Mouse (Mus musculus): Measurements from ENCODE around the gene Sept14. TPM values are rescaled to one million over a fixed set of nuclear protein-coding genes. Genes with fewer than 3 reads are reported as not detected.

Gene Sept14
- polyA plus RNA-seq, 1 experiment from 2014 or later: not detected

DNA sequence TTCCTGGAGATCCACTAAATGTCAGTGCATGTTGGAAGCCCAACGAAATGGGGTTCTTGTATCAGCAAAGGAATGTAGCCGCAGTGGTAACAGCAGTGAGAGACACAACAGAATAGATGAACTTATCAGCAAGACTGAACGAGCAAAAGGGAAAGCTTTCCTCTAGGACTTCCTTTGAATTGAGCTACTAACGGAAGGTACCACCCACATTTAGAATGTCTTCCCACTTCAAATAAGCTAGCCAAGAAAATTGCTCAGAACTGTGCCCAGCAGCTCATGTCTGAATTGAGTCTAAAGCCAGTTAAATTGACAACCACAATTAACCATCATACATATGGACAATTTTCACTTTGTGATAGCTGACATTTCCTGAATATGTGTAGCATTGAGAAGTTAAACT lies 40.5 kb downstream of the Sept14 start:
- Histone ChIP-seq H3K4me3 (no peak overlapping the region), H3K9ac (no peak overlapping the region), H3K9me3 (no peaks in the 10 kb centered on the region), H3K4me2 (no peak overlapping the region), H3K27me3 (no peaks in the 10 kb centered on the region), H3K4me1 (peaks cover 9% of the 10 kb centered on the region), H3K36me3 (no peaks in the 10 kb centered on the region), H3K27ac (no peak overlapping the region)
- 86% methylated on average over 4 of the region's 4 CpGs for WGBS
- ATAC-seq (ENCODE audit: insufficient number of reproducible peaks, low FRiP score, low TSS enrichment, low read depth): no peak

DNA sequence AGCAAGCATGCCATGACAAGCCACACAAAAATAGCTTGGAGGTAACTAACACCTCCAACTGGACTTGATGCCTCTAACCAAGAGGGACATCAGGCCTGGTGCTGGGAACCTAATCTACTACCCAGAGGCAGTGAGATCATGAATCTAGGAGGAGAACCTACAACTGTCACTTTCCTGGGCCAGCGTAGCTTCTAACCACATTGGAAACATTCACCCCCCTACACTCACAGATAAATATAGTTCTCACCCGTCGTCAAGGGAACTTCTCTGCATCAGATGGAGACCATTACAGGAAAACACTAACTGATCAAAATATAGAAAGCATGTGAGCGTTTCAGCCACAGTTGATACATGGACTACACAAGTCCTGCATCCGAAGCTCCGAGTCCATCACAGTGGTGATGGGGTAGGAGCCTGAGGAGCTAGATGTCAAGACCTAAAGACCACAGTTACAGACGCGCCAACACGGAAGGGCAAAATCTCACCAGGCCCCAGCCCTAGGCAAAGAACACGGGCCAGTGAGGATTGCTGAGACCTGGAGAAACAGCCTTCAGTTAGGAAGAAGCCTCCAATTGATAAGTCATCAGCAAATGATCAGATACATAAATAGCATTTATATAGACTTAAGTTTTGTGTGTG lies 41.9 kb downstream of the Sept14 start:
- Histone ChIP-seq H3K9me3 (no peaks in the 10 kb centered on the region), H3K9ac (no peak overlapping the region), H3K4me3 (no peak overlapping the region), H3K27me3 (no peaks in the 10 kb centered on the region), H3K4me1 (peaks cover 9% of the 10 kb centered on the region), H3K36me3 (0 out of 2 replicates have a peak, but pooled peaks cover 3% of the 10 kb centered on the region), H3K4me2 (no peak overlapping the region), H3K27ac (no peak overlapping the region)
- WGBS: 91% methylated on average over 10 of the region's 10 CpGs
- ATAC-seq (ENCODE audit: insufficient number of reproducible peaks, low FRiP score, low TSS enrichment, low read depth): no peak

DNA sequence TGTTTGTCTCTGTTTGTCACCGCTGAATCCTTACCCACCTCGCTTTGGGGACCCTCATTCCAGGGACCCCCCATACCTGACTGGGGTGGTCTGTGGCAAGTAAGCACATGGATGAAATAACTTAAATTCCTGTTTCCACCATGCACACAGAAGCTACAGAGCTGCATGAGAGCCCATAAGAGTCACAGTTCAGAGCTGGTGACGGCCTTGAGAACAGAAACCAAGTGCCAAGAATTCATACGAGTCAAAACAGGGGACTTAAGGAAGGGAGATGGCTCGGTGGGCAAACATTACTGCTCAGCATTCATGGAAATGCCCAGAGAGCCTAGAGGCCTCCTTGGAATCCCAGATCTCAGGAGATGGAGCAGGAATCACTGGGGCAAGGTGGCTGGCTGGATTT lies 44.2 kb downstream of the Sept14 start:
- H3K9ac ChIP-seq: no peak overlapping the region
- no peak overlapping the region for H3K4me3 ChIP-seq
- ATAC-seq (ENCODE audit: insufficient number of reproducible peaks, low FRiP score, low TSS enrichment, low read depth): no peak
- H3K36me3 ChIP-seq: peaks cover 24% of the 10 kb centered on the region
- H3K27me3 ChIP-seq: no peaks in the 10 kb centered on the region
- H3K27ac ChIP-seq: no peak overlapping the region
- H3K9me3 ChIP-seq: no peaks in the 10 kb centered on the region
- 88% methylated on average over 5 of the region's 5 CpGs for WGBS
- H3K4me1 ChIP-seq: peaks cover 5% of the 10 kb centered on the region
- H3K4me2 ChIP-seq: no peak overlapping the region

DNA sequence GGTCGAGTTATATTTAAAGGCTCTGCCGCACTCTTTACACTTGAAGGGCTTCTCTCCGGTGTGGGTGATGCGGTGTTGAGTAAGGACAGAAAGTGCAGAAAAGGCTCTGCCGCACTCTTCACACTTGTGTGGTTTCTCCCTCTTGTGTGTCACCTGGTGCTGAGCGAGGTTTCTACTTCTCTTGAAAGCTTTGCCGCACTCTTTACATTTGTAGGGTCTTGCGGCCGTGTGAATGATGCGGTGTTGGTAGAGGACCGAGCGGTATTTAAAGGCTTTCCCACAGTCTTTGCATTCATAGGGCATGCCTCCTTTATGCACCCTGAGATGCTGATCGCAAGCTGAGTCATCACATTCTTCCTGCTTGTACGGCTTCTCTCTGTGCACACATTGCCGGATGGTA lies 50.4 kb downstream of the Sept14 start:
- Histone ChIP-seq H3K27me3 (no peaks in the 10 kb centered on the region), H3K4me1 (no peaks in the 10 kb centered on the region), H3K9me3 (no peaks in the 10 kb centered on the region), H3K27ac (no peak overlapping the region), H3K4me3 (no peak overlapping the region), H3K4me2 (no peak overlapping the region), H3K9ac (no peak overlapping the region), H3K36me3 (peaks cover 65% of the 10 kb centered on the region)
- no peak for ATAC-seq (ENCODE audit: insufficient number of reproducible peaks, low FRiP score, low TSS enrichment, low read depth)
- WGBS: 93% methylated on average over 15 of the region's 15 CpGs

DNA sequence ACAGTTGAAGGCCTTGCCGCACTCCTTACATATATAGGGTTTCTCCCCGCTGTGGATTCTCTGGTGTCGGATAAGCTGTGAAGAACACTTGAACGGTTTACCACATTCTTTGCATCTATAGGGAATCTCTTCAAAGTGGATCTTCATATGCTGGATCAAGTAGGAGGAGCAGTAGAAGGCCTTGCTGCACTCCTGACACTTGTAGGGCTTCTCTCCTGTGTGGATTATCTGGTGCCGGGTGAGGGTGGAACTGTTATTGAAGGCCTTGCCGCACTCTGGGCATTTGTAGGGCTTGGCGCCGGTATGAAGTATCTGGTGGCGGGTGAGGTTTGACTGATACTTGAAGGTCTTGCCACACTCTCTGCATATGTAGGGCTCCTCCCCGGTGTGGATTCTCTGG lies 51.3 kb downstream of the Sept14 start:
- WGBS: 93% methylated on average over 10 of the region's 10 CpGs
- Histone ChIP-seq H3K4me3 (no peak overlapping the region), H3K9ac (no peak overlapping the region), H3K4me1 (no peaks in the 10 kb centered on the region), H3K27ac (no peak overlapping the region), H3K9me3 (no peaks in the 10 kb centered on the region), H3K27me3 (no peaks in the 10 kb centered on the region), H3K4me2 (no peak overlapping the region), H3K36me3 (peaks cover 67% of the 10 kb centered on the region)
- no peak for ATAC-seq (ENCODE audit: insufficient number of reproducible peaks, low FRiP score, low TSS enrichment, low read depth)

DNA sequence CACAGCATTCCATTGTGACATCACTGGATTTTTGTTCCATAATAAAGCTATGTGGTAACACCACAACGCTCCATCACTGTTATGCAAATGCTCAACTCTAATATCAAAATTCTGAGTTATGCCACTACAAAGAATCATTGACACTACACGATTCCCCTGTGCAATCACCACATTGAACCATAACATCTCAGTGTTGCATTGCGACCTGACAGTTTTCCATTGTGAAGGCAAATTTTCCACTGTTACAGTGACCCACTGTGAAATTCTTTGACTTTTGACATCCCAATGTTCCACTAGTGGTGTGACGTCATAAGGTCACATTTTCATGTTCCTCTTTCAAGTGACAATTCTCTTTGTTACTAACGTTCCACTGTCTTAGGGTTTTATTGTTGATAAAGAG lies 57.5 kb downstream of the Sept14 start:
- Histone ChIP-seq H3K36me3 (peaks cover 11% of the 10 kb centered on the region), H3K27me3 (no peaks in the 10 kb centered on the region), H3K27ac (no peak overlapping the region), H3K9ac (no peak overlapping the region), H3K4me1 (no peaks in the 10 kb centered on the region), H3K9me3 (no peaks in the 10 kb centered on the region), H3K4me3 (no peak overlapping the region), H3K4me2 (no peak overlapping the region)
- ATAC-seq (ENCODE audit: insufficient number of reproducible peaks, low FRiP score, low TSS enrichment, low read depth): no peak
- WGBS: 94% methylated on average over 5 of the region's 5 CpGs

Other genes with a start within 250 kb of the Sept14 start
- 37.8 and 41.0 TPM in 2 replicates for gene Sfswap, start 207.3 kb downstream of the Sept14 start, polyA plus RNA-seq (2015; fragmentation: Nextera tagmentation; extraction: Ambion mirVana)
- 1.4 and 1.5 TPM in 2 replicates for gene Mmp17, start 124.3 kb downstream of the Sept14 start, polyA plus RNA-seq (2015; fragmentation: Nextera tagmentation; extraction: Ambion mirVana)
- 4.5 and 5.0 TPM in 2 replicates for gene Zfp11, start 38.4 kb downstream of the Sept14 start, polyA plus RNA-seq (2015; fragmentation: Nextera tagmentation; extraction: Ambion mirVana)
- 179 and 184 TPM in 2 replicates for gene Mrps17, start 7.0 kb upstream of the Sept14 start, polyA plus RNA-seq (2015; fragmentation: Nextera tagmentation; extraction: Ambion mirVana)
- 109 and 131 TPM in 2 replicates for gene Nipsnap2, start 16.6 kb upstream of the Sept14 start, polyA plus RNA-seq (2015; fragmentation: Nextera tagmentation; extraction: Ambion mirVana)
- 35.5 and 38.1 TPM in 2 replicates for gene Psph, start 78.9 kb upstream of the Sept14 start, polyA plus RNA-seq (2015; fragmentation: Nextera tagmentation; extraction: Ambion mirVana)
- gene Sumf2, start 138.5 kb upstream of the Sept14 start, polyA plus RNA-seq (2015; fragmentation: Nextera tagmentation; extraction: Ambion mirVana): 62.1 and 76.1 TPM in 2 replicates
- 814 and 824 TPM in 2 replicates for gene Chchd2, start 179.0 kb upstream of the Sept14 start, polyA plus RNA-seq (2015; fragmentation: Nextera tagmentation; extraction: Ambion mirVana)
- gene Zbed5, start 187.2 kb upstream of the Sept14 start, polyA plus RNA-seq (2015; fragmentation: Nextera tagmentation; extraction: Ambion mirVana): 6.2 and 7.4 TPM in 2 replicates
- gene Phkg1, start 190.0 kb upstream of the Sept14 start, polyA plus RNA-seq (2015; fragmentation: Nextera tagmentation; extraction: Ambion mirVana): 0.32 and 1.7 TPM in 2 replicates
- gene Nupr1l, start 200.0 kb upstream of the Sept14 start, polyA plus RNA-seq (2015; fragmentation: Nextera tagmentation; extraction: Ambion mirVana): 3.1 and 3.6 TPM in 2 replicates
- gene Vkorc1l1, start 233.5 kb upstream of the Sept14 start, polyA plus RNA-seq (2015; fragmentation: Nextera tagmentation; extraction: Ambion mirVana): 21.2 and 28.5 TPM in 2 replicates

Data from limb, embryonic 15.5 days (tissue).